Mouse (Mus musculus): ENCODE results near the gene Klhl7. TPM values are rescaled to one million over a fixed set of nuclear protein-coding genes. Genes with fewer than 3 reads are reported as not detected.
A peak's percentile ranks its signal among the peaks of the same experiment; 100 is the strongest.

The Klhl7 gene
- polyA plus RNA-seq, 1 experiment from 2014 or later, result 53.2 TPM

DNA sequence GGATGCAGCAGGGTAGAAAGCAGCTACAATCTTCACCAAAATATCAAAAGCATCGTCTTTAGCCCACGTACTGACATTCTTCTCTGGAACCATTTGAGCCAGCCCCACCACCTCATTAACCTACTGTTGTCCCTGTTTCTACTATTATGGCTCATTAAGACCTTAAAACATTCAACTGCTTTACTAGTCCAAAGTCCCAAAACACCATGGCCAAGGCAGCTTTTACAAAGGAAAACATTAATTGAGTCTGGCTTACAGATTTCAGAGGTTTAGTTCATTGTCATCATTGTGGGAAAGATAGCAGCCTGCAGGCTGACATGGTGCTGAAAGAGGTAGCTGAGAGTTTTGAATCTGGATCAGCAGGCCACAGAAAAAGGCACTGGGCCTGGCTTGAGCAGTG lies 3.4 kb downstream of the Klhl7 start:
- H3K27me3 ChIP-seq (replicated peaks; ENCODE audit: control insufficient read depth, insufficient read depth, low read length), result no peaks in the 10 kb centered on the region
- DNase-seq (ENCODE audit: low spot score) (no peak), ATAC-seq (ENCODE audit: low read depth) (no peak)
- H3K36me3 ChIP-seq (ENCODE audit: control insufficient read depth, insufficient read depth, low read length), result no peaks in the 10 kb centered on the region
- H3K27ac ChIP-seq (replicated peaks; ENCODE audit: low read depth, low read length), result no peak overlapping the region
- 69% methylated on average over 2 of the region's 2 CpGs for WGBS
- no peak overlapping the region for H3K9ac ChIP-seq (ENCODE audit: low read depth, low read length)
- H3K4me1 ChIP-seq (ENCODE audit: control insufficient read depth, insufficient read depth, low read length), result peaks cover 4% of the 10 kb centered on the region; the same call in 1 of the 2 replicates
- no peak overlapping the region for H3K4me3 ChIP-seq (ENCODE audit: low read depth, low read length)
- no peaks in the 10 kb centered on the region for H3K9me3 ChIP-seq (ENCODE audit: control insufficient read depth, low read length)
- H3K4me2 ChIP-seq (ENCODE audit: low read depth, low read length), result no peak overlapping the region

DNA sequence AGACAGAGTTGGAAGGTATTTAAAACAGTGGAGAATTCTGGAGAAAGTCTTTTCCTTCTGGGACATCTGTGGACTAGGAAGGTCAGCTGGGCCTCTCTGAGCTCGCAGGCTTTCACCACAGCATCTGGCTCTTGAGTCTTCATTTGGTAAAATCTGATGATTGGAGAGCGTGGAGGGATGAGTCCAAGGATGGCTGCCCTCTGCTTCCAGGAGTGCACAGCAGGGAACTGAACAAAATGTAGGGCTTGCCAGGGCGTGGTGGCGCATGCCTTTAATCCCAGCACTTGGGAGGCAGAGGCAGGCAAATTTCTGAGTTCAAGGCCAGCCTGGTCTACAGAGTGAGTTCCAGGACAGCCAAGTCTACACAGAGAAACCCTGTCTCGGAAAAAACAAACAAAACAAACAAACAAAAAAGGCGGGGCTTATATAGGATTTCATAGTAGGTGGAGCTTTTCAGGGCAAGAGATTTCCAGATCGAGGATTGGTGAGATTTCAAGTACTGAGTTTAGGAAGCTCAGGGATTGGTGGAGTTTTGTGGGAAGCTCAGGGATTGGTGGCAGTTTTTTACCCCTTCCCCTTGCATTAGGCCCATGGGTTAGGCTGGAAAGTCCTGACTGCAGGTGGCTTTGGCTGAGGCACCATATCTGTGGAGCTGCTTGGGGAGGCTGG lies 6.8 kb downstream of the Klhl7 start:
- 92% methylated on average over 7 of the region's 7 CpGs for WGBS
- Histone ChIP-seq H3K4me1 (ENCODE audit: control insufficient read depth, insufficient read depth, low read length) (no peaks in the 10 kb centered on the region), H3K27ac (replicated peaks; ENCODE audit: low read depth, low read length) (no peak overlapping the region), H3K4me2 (ENCODE audit: low read depth, low read length) (no peak overlapping the region), H3K9ac (ENCODE audit: low read depth, low read length) (no peak overlapping the region), H3K4me3 (ENCODE audit: low read depth, low read length) (no peak overlapping the region), H3K27me3 (replicated peaks; ENCODE audit: control insufficient read depth, insufficient read depth, low read length) (no peaks in the 10 kb centered on the region), H3K36me3 (ENCODE audit: control insufficient read depth, insufficient read depth, low read length) (no peaks in the 10 kb centered on the region), H3K9me3 (ENCODE audit: control insufficient read depth, low read length) (no peaks in the 10 kb centered on the region)
- no peak for ATAC-seq (ENCODE audit: low read depth)
- no peak for DNase-seq (ENCODE audit: low spot score)

DNA sequence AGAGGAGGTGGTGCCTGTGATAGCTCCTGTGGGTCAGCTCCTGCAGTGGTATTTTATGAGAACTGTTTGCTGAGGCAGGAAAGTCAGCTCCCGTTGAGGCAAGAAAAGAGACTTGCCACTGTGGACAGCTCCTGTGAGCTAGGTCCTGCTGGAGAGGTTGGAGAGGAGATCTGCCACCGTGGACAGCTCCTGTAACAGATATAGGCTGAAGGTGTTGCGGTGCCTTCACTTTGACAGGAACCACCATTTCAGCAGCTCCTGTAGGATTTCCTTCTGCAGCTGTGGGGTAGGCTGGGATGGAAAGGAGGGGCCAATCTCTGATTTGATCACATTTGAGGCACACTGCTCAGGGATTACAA lies 7.3 kb downstream of the Klhl7 start:
- no peak for DNase-seq (ENCODE audit: low spot score)
- Histone ChIP-seq H3K27ac (replicated peaks; ENCODE audit: low read depth, low read length) (no peak overlapping the region), H3K4me2 (ENCODE audit: low read depth, low read length) (no peak overlapping the region), H3K9me3 (ENCODE audit: control insufficient read depth, low read length) (no peaks in the 10 kb centered on the region), H3K27me3 (replicated peaks; ENCODE audit: control insufficient read depth, insufficient read depth, low read length) (no peaks in the 10 kb centered on the region), H3K4me3 (ENCODE audit: low read depth, low read length) (no peak overlapping the region), H3K36me3 (ENCODE audit: control insufficient read depth, insufficient read depth, low read length) (no peaks in the 10 kb centered on the region), H3K9ac (ENCODE audit: low read depth, low read length) (no peak overlapping the region), H3K4me1 (ENCODE audit: control insufficient read depth, insufficient read depth, low read length) (no peaks in the 10 kb centered on the region)
- ATAC-seq (ENCODE audit: low read depth), result no peak
- 89% methylated on average over 3 of the region's 3 CpGs for WGBS

DNA sequence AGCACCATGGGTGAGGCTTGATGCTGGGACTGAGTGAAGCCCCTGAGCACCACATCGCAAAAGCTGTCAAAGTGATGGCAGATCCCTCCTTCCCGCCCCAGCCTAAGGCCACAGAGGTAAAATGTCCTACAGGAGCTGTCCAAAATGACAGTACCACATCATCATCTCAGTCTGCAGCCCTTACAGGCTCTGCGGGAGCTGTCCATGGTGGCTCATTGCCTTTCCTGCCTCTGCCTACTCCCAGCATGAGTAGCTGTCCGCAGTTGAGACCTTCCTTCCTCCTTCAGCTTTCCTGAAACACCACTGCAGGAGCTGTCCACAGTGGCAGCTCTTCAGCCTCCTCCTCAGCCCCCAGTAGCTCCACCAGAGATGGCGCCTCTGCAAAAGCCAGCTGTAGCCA lies 9.7 kb downstream of the Klhl7 start:
- no peaks in the 10 kb centered on the region for H3K27me3 ChIP-seq (replicated peaks; ENCODE audit: control insufficient read depth, insufficient read depth, low read length)
- ATAC-seq (ENCODE audit: low read depth) (no peak), DNase-seq (ENCODE audit: low spot score) (peak; percentile 69)
- no peaks in the 10 kb centered on the region for H3K9me3 ChIP-seq (ENCODE audit: control insufficient read depth, low read length)
- no peak overlapping the region for H3K4me2 ChIP-seq (ENCODE audit: low read depth, low read length)
- H3K27ac ChIP-seq (replicated peaks; ENCODE audit: low read depth, low read length), result no peak overlapping the region
- 84% methylated on average over 5 of the region's 5 CpGs for WGBS
- H3K4me1 ChIP-seq (ENCODE audit: control insufficient read depth, insufficient read depth, low read length), result no peaks in the 10 kb centered on the region
- no peak overlapping the region for H3K4me3 ChIP-seq (ENCODE audit: low read depth, low read length)
- no peak overlapping the region for H3K9ac ChIP-seq (ENCODE audit: low read depth, low read length)
- H3K36me3 ChIP-seq (ENCODE audit: control insufficient read depth, insufficient read depth, low read length), result no peaks in the 10 kb centered on the region

DNA sequence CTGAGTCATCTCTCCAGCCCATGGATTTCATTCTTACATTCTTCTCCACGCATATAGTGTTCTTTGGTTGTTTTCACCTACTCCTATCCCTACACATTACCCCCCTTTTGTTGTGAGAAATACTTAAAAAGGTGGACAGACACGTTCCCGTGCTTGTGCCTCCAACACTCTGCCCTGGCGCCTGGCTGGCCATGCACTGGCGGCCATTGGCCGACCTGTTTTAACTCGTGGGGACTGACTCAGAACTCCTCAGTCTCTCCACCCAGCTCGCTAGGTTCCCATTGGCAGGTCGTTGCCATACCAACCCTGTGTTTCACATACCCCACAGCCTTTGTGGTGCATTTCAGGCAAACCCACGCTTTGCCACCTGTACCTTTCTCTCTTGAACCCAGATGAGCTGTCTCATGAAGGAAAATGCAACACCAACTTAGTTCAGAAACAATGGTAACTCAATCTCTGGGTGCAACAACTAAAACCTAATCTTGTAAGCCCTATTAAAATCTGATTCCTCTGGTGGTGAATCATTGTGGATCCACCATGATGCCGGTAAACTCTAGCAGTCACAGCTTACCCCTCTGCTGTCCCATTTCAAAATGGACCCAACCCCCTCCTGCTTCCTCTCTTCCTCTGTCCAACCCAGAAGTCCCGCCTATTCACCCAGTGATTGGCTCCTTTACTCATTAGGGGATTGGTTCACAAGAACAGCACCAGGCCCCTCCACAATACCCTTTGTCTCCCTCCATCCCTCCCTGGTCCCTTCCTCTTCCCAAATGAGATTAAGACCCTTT lies 11.9 kb downstream of the Klhl7 start:
- Histone ChIP-seq H3K4me1 (ENCODE audit: control insufficient read depth, insufficient read depth, low read length) (no peaks in the 10 kb centered on the region), H3K9me3 (ENCODE audit: control insufficient read depth, low read length) (no peaks in the 10 kb centered on the region), H3K9ac (ENCODE audit: low read depth, low read length) (no peak overlapping the region), H3K27me3 (replicated peaks; ENCODE audit: control insufficient read depth, insufficient read depth, low read length) (no peaks in the 10 kb centered on the region), H3K27ac (replicated peaks; ENCODE audit: low read depth, low read length) (no peak overlapping the region), H3K4me2 (ENCODE audit: low read depth, low read length) (no peak overlapping the region), H3K4me3 (ENCODE audit: low read depth, low read length) (no peak overlapping the region), H3K36me3 (ENCODE audit: control insufficient read depth, insufficient read depth, low read length) (no peaks in the 10 kb centered on the region)
- ATAC-seq (ENCODE audit: low read depth) (peak; percentile 18; the same call in 1 of the 2 replicates), DNase-seq (ENCODE audit: low spot score) (no peak)
- WGBS, result 84% methylated on average over 12 of the region's 12 CpGs

DNA sequence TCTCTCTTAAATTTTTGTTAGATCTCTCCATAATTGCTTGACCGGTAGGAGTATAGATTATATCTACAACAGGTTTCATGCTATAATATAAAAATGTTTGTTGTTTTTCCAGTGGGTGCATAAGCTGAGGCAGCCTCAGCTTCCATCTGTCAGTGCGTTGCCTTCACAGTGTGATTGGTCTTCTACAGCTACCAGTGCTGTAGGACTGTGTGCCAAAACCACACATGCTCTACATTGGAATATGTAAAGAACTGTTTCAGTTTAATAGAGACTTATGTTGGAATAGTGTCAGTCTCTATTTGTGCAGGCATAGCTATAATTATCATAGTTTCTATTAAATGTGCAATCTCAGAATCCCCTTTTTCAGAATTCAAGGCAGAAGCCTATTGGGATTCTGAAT lies 21.8 kb downstream of the Klhl7 start:
- no peak overlapping the region for H3K4me3 ChIP-seq (ENCODE audit: low read depth, low read length)
- H3K27ac ChIP-seq (replicated peaks; ENCODE audit: low read depth, low read length), result no peak overlapping the region
- peaks cover 4% of the 10 kb centered on the region; the same call in 1 of the 2 replicates for H3K36me3 ChIP-seq (ENCODE audit: control insufficient read depth, insufficient read depth, low read length)
- no peak overlapping the region for H3K9ac ChIP-seq (ENCODE audit: low read depth, low read length)
- no peaks in the 10 kb centered on the region for H3K4me1 ChIP-seq (ENCODE audit: control insufficient read depth, insufficient read depth, low read length)
- WGBS, result 94% methylated on average over 2 of the region's 2 CpGs
- no peak for DNase-seq (ENCODE audit: low spot score)
- no peak for ATAC-seq (ENCODE audit: low read depth)
- no peak overlapping the region for H3K4me2 ChIP-seq (ENCODE audit: low read depth, low read length)
- no peaks in the 10 kb centered on the region for H3K9me3 ChIP-seq (ENCODE audit: control insufficient read depth, low read length)
- no peaks in the 10 kb centered on the region for H3K27me3 ChIP-seq (replicated peaks; ENCODE audit: control insufficient read depth, insufficient read depth, low read length)

DNA sequence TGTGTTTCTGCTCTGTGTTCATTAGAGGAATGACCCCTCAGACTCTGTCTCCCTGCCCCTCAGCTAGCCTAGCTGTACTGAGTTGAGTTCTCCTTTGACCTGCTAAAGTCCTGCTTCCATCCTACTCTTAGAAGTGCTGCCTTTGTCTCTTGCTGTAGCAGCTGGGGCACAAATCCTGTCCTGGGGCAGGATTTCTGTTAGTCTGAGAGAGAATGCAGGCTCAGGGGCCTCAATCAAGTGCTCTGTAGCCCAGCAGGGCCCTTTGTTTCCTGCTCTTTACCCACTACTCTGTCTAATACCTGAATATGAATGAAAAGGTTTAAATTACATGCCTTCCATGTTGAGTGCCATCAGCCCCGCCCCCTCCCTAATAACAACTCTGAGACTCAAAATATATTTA lies 23.8 kb downstream of the Klhl7 start:
- H3K9ac ChIP-seq (ENCODE audit: low read depth, low read length), result no peak overlapping the region
- H3K27ac ChIP-seq (replicated peaks; ENCODE audit: low read depth, low read length), result no peak overlapping the region
- H3K4me1 ChIP-seq (ENCODE audit: control insufficient read depth, insufficient read depth, low read length), result no peaks in the 10 kb centered on the region
- no peaks in the 10 kb centered on the region for H3K27me3 ChIP-seq (replicated peaks; ENCODE audit: control insufficient read depth, insufficient read depth, low read length)
- DNase-seq (ENCODE audit: low spot score), result peak; percentile 16
- 58% methylated on average over 1 of the region's 1 CpGs for WGBS
- ATAC-seq (ENCODE audit: low read depth), result peak; percentile 72; the same call in 1 of the 2 replicates
- H3K4me3 ChIP-seq (ENCODE audit: low read depth, low read length), result no peak overlapping the region
- H3K9me3 ChIP-seq (ENCODE audit: control insufficient read depth, low read length), result no peaks in the 10 kb centered on the region
- H3K36me3 ChIP-seq (ENCODE audit: control insufficient read depth, insufficient read depth, low read length), result peaks cover 10% of the 10 kb centered on the region; the same call in 1 of the 2 replicates
- no peak overlapping the region for H3K4me2 ChIP-seq (ENCODE audit: low read depth, low read length)

DNA sequence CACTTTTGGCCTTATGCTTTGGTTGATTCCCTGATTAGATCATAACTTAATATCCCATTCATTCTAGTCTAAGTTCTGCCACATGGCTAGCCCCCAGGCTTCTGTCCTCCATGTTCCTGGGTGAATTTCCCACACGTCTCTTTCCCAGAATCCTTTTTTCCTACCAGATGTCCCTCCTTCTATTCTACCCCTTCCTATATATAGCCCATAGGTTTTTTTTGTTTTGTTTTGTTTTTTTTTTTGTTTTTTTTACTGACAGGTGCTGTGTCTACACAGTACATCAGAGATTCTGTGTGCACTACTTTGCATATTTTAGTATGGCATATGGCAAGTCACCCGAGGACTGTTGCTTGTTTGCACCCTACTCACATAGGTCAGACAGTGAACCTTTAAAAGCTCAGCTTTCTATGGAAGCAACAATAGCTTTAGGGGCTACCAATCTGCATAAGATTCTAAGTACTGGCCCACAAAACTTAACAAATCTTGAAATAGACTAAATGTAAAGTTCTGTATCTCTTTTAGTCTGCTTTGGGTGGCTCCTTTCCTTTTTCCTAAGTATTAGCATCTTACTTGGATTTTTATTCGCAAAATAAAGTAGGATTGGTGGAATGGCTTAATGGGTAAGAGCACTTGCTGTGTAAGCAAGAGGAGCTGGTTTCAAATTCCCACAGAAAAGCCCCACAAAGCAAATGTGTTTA lies 24.3 kb downstream of the Klhl7 start:
- Histone ChIP-seq H3K27me3 (replicated peaks; ENCODE audit: control insufficient read depth, insufficient read depth, low read length) (no peaks in the 10 kb centered on the region), H3K36me3 (ENCODE audit: control insufficient read depth, insufficient read depth, low read length) (0 out of 2 replicates have a peak, but pooled peaks cover 6% of the 10 kb centered on the region), H3K4me2 (ENCODE audit: low read depth, low read length) (no peak overlapping the region), H3K4me3 (ENCODE audit: low read depth, low read length) (no peak overlapping the region), H3K9ac (ENCODE audit: low read depth, low read length) (no peak overlapping the region), H3K4me1 (ENCODE audit: control insufficient read depth, insufficient read depth, low read length) (no peaks in the 10 kb centered on the region), H3K27ac (replicated peaks; ENCODE audit: low read depth, low read length) (no peak overlapping the region), H3K9me3 (ENCODE audit: control insufficient read depth, low read length) (no peaks in the 10 kb centered on the region)
- DNase-seq (ENCODE audit: low spot score) (no peak), ATAC-seq (ENCODE audit: low read depth) (no peak)
- 65% methylated on average over 3 of the region's 3 CpGs for WGBS

All from embryonic facial prominence, embryonic 14.5 days (tissue).